Mouse (Mus musculus): ENCODE data around the gene Lcn4. TPM values are rescaled to one million over a fixed set of nuclear protein-coding genes. Genes with fewer than 3 reads are reported as not detected.

The Lcn4 gene
- polyA plus RNA-seq, 1 experiment, result not detected

DNA sequence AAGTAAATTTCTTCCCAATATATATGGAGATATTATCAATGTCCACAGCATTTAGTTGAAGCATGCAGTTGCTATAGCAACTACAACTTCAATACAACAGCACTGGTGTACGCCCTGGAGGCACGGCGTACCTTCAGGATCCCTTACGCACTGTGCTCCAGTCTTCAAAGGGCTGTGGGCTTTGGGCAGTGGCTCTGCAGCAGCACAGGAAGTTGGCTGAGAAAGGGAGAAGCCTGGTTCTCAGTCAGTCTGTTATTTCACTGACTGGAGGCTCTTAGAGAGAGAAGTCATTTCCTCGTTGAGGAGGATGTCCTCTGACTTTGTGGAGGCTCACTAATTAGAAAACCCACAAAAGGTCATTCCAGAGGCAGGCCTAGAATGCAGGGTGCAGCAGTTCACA lies 48.1 kb downstream of the Lcn4 start:
- no peak for TF ChIP-seq POLR2A (IDR thresholded peaks at IDR 0.05; ENCODE audit: insufficient read depth, low read length)
- no peak for TF ChIP-seq EP300 (IDR thresholded peaks at IDR 0.05; ENCODE audit: insufficient read depth, low read depth, low read length)
- TF ChIP-seq CTCF (IDR thresholded peaks at IDR 0.05; ENCODE audit: low read depth, low read length), result no peak
- no peak overlapping the region for H3K9ac ChIP-seq (ENCODE audit: low read depth, poor library complexity, severe bottlenecking)
- H3K36me3 ChIP-seq (ENCODE audit: control insufficient read depth, insufficient read depth, low read length, poor library complexity, severe bottlenecking), result no peaks in the 10 kb centered on the region
- H3K4me3 ChIP-seq (ENCODE audit: low read depth, low read length), result no peak overlapping the region
- no peaks in the 10 kb centered on the region for H3K4me1 ChIP-seq (ENCODE audit: control insufficient read depth, insufficient read depth, low read length)
- H3K27ac ChIP-seq (ENCODE audit: insufficient read depth, low read length), result no peak overlapping the region
- no peaks in the 10 kb centered on the region for H3K27me3 ChIP-seq (ENCODE audit: control insufficient read depth, insufficient read depth, low read length, poor library complexity, severe bottlenecking)
- H3K9me3 ChIP-seq (replicated peaks; ENCODE audit: control insufficient read depth, insufficient read depth, low read length, poor library complexity, severe bottlenecking), result no peaks in the 10 kb centered on the region

GRCm38 (mm10) chr2:26621246-26621645 lies 49.8 kb downstream of the Lcn4 start:
- no peaks in the 10 kb centered on the region for H3K4me1 ChIP-seq (ENCODE audit: control insufficient read depth, insufficient read depth, low read length)
- H3K4me3 ChIP-seq (ENCODE audit: low read depth, low read length), result no peak overlapping the region
- no peaks in the 10 kb centered on the region for H3K36me3 ChIP-seq (ENCODE audit: control insufficient read depth, insufficient read depth, low read length, poor library complexity, severe bottlenecking)
- TF ChIP-seq POLR2A (IDR thresholded peaks at IDR 0.05; ENCODE audit: insufficient read depth, low read length), result no peak
- TF ChIP-seq EP300 (IDR thresholded peaks at IDR 0.05; ENCODE audit: insufficient read depth, low read depth, low read length), result no peak
- TF ChIP-seq CTCF (IDR thresholded peaks at IDR 0.05; ENCODE audit: low read depth, low read length), result no peak
- H3K27ac ChIP-seq (ENCODE audit: insufficient read depth, low read length), result no peak overlapping the region
- H3K9me3 ChIP-seq (replicated peaks; ENCODE audit: control insufficient read depth, insufficient read depth, low read length, poor library complexity, severe bottlenecking), result no peaks in the 10 kb centered on the region
- H3K27me3 ChIP-seq (ENCODE audit: control insufficient read depth, insufficient read depth, low read length, poor library complexity, severe bottlenecking), result no peaks in the 10 kb centered on the region
- H3K9ac ChIP-seq (ENCODE audit: low read depth, poor library complexity, severe bottlenecking), result no peak overlapping the region

DNA sequence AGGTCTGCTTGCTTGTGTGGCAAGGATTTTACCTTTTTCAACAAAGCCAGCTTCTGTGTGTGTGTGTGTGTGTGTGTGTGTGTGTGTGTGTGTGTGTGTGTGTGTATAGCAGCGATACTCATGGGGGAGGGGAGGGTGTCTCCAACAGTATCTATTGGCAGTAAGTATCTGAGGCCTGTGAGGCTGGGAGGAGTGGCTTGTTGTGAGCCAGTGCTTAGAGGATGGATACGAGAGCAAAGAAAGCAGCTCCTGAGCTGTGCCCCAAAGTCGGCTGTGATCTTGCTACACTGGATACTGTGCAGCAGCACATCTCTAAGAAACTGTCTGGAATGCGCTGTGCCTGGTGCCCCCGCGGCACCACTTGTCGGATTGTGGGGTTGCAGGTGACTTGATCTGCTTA lies 53.2 kb downstream of the Lcn4 start:
- no peak overlapping the region for H3K27ac ChIP-seq (ENCODE audit: insufficient read depth, low read length)
- H3K9me3 ChIP-seq (replicated peaks; ENCODE audit: control insufficient read depth, insufficient read depth, low read length, poor library complexity, severe bottlenecking), result no peaks in the 10 kb centered on the region
- no peak for TF ChIP-seq CTCF (IDR thresholded peaks at IDR 0.05; ENCODE audit: low read depth, low read length)
- no peak for TF ChIP-seq EP300 (IDR thresholded peaks at IDR 0.05; ENCODE audit: insufficient read depth, low read depth, low read length)
- TF ChIP-seq POLR2A (IDR thresholded peaks at IDR 0.05; ENCODE audit: insufficient read depth, low read length), result no peak
- H3K9ac ChIP-seq (ENCODE audit: low read depth, poor library complexity, severe bottlenecking), result no peak overlapping the region
- H3K27me3 ChIP-seq (ENCODE audit: control insufficient read depth, insufficient read depth, low read length, poor library complexity, severe bottlenecking), result no peaks in the 10 kb centered on the region
- H3K4me3 ChIP-seq (ENCODE audit: low read depth, low read length), result no peak overlapping the region
- peaks cover under 1% of the 10 kb centered on the region for H3K4me1 ChIP-seq (ENCODE audit: control insufficient read depth, insufficient read depth, low read length)
- no peaks in the 10 kb centered on the region for H3K36me3 ChIP-seq (ENCODE audit: control insufficient read depth, insufficient read depth, low read length, poor library complexity, severe bottlenecking)

Other genes with a start within 250 kb of the Lcn4 start
- gene Sec16a, start 226.1 kb downstream of the Lcn4 start, polyA plus RNA-seq (2011; ENCODE audit: insufficient read depth, insufficient read length, low read depth, missing spikeins), result 51.5 and 55.5 TPM in 2 replicates
- 31.1 and 31.9 TPM in 2 replicates for gene Notch1, start 154.6 kb downstream of the Lcn4 start, polyA plus RNA-seq (2011; ENCODE audit: insufficient read depth, insufficient read length, low read depth, missing spikeins)
- 37.7 and 41.1 TPM in 2 replicates for gene Egfl7, start 91.3 kb downstream of the Lcn4 start, polyA plus RNA-seq (2011; ENCODE audit: insufficient read depth, insufficient read length, low read depth, missing spikeins)
- gene Gm20532, start 84.6 kb downstream of the Lcn4 start, polyA plus RNA-seq (2011; ENCODE audit: insufficient read depth, insufficient read length, low read depth, missing spikeins), result not detected in 2 replicates
- gene Agpat2, start 66.9 kb downstream of the Lcn4 start, polyA plus RNA-seq (2011; ENCODE audit: insufficient read depth, insufficient read length, low read depth, missing spikeins), result 19.7 and 21.0 TPM in 2 replicates
- 4.9 and 5.3 TPM in 2 replicates for gene Fam69b, start 42.8 kb downstream of the Lcn4 start, polyA plus RNA-seq (2011; ENCODE audit: insufficient read depth, insufficient read length, low read depth, missing spikeins)
- gene Abo, start 193.7 kb upstream of the Lcn4 start, polyA plus RNA-seq (2011; ENCODE audit: insufficient read depth, insufficient read length, low read depth, missing spikeins), result not detected in 2 replicates
- 48.3 and 48.5 TPM in 2 replicates for gene Surf6, start 231.6 kb upstream of the Lcn4 start, polyA plus RNA-seq (2011; ENCODE audit: insufficient read depth, insufficient read length, low read depth, missing spikeins)
- 11.1 and 12.6 TPM in 2 replicates for gene Med22, start 239.4 kb upstream of the Lcn4 start, polyA plus RNA-seq (2011; ENCODE audit: insufficient read depth, insufficient read length, low read depth, missing spikeins)
- 717 and 722 TPM in 2 replicates for gene Rpl7a, start 239.5 kb upstream of the Lcn4 start, polyA plus RNA-seq (2011; ENCODE audit: insufficient read depth, insufficient read length, low read depth, missing spikeins)
- 47.7 and 62.5 TPM in 2 replicates for gene Surf2, start 245.1 kb upstream of the Lcn4 start, polyA plus RNA-seq (2011; ENCODE audit: insufficient read depth, insufficient read length, low read depth, missing spikeins)
- 40.6 and 41.1 TPM in 2 replicates for gene Surf1, start 245.2 kb upstream of the Lcn4 start, polyA plus RNA-seq (2011; ENCODE audit: insufficient read depth, insufficient read length, low read depth, missing spikeins)

All from ES-Bruce4 (cell line).